Mouse (Mus musculus): ENCODE measurements around the gene Asb12.
A peak's percentile ranks its signal among the peaks of the same experiment; 100 is the strongest.
"Not testable (repeated sequence)": the region's sequence is repeated elsewhere in the genome, so short reads cannot be mapped to it uniquely, and the experiment has no call there.

Asb12 gene

GRCm38 (mm10) chrX:95557887-95558286 is at the start of gene Asb12, which contains the start of gene Pfn5:
Gene Asb12, minus strand, starts transcription at chrX:95557987.
Gene Pfn5, plus strand, starts transcription at chrX:95558104.
- DNase-seq = no peak

- no peak for DNase-seq
Observed at GRCm38 (mm10) chrX:95600609-95601008, 42.8 kb upstream of the Asb12 start.

- DNase-seq = no peak
Observed at GRCm38 (mm10) chrX:95554321-95554720, 3.5 kb downstream of the Asb12 start.

GRCm38 (mm10) chrX:95535493-95535892 is 22.3 kb downstream of the Asb12 start:
- DNase-seq = not testable (repeated sequence)

- DNase-seq = no peak
Observed at GRCm38 (mm10) chrX:95525166-95525565, 32.6 kb downstream of the Asb12 start.

GRCm38 (mm10) chrX:95523883-95524282 is 33.9 kb downstream of the Asb12 start:
- DNase-seq = no peak

GRCm38 (mm10) chrX:95457166-95457565 is 100.6 kb downstream of the Asb12 start:
- no peak for DNase-seq

- no peak for DNase-seq
Observed at GRCm38 (mm10) chrX:95445866-95446265, 111.9 kb downstream of the Asb12 start.

- DNase-seq = no peak
Observed at GRCm38 (mm10) chrX:95445141-95445540, 112.6 kb downstream of the Asb12 start.

- peak; percentile 92 for DNase-seq
Observed at GRCm38 (mm10) chrX:95444776-95445111, 113.0 kb downstream of the Asb12 start, which contains the start of gene Amer1. Gene Amer1, minus strand, starts transcription at chrX:95444872.

GRCm38 (mm10) chrX:95443898-95444775 is 113.7 kb downstream of the Asb12 start:
- peak; percentile 64 for DNase-seq

GRCm38 (mm10) chrX:95443390-95443789 is 114.4 kb downstream of the Asb12 start:
- peak; percentile 5 for DNase-seq

- DNase-seq = no peak
Observed at GRCm38 (mm10) chrX:95442261-95442660, 115.5 kb downstream of the Asb12 start.

- no peak for DNase-seq
Observed at GRCm38 (mm10) chrX:95441290-95441689, 116.5 kb downstream of the Asb12 start.

- no peak for DNase-seq
Observed at GRCm38 (mm10) chrX:95438491-95438890, 119.3 kb downstream of the Asb12 start.

- DNase-seq = no peak
Observed at GRCm38 (mm10) chrX:95437236-95437635, 120.6 kb downstream of the Asb12 start.
